Mouse (Mus musculus): Measurements from ENCODE around the gene Egfl6.

DNA sequence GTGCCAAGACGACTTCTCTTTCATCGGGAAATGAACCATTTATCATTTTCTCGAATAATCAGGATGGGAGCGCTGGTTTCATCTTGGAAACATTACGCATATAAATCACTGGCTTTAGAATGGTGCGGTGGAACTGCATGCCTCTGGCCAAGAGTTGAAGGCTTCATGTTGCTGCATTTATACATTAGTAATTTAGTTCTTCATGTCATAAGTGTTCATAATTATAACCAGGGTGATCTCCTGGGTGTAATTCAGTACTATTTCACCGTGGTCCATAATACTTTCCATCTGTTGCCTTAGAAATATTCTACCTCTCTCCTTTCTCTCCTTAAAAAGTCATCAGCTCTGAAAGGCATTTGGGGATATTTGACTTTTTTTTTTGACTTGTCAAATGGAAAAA is 29.7 kb upstream of the Egfl6 start:
- TF ChIP-seq CTCF (IDR thresholded peaks at IDR 0.05; ENCODE audit: control insufficient read depth, insufficient read depth, low read length) (no peak), POLR2A (IDR thresholded peaks at IDR 0.05; ENCODE audit: borderline replicate concordance, control insufficient read depth, low read depth, low read length) (no peak)
